Mouse (Mus musculus) midbrain, embryonic 11.5 days (tissue): ENCODE measurements at regions not wholly inside any gene's neighbourhood (a gene's known extent, or its start where the extent isn't known, plus 50 kb on each side); places are given as distances from the start of the nearest gene placed in this dataset.

Experiments
- ATAC-seq: fragments of 200-750 bp; cut with Nextera tagmentation; 2 replicates; pipeline ENCODE4 v1.8.0; 2017; ENCODE audit warnings: moderate TSS enrichment, moderate library complexity; ENCODE audit not compliant: low FRiP score
- DNase-seq: peaks from one replicate; pipeline ENCODE4 v3.0.0; 2015; ENCODE audit warnings: low spot score; ENCODE audit errors: missing footprints
- H3K27ac ChIP-seq: fragments of 300-500 bp; sonication (generic); 2 replicates; pipeline ENCODE4 v1.5.1; 2014; ENCODE audit warnings: low read depth, low read length
- H3K27me3 ChIP-seq: fragments of 300-500 bp; sonication (generic); 2 replicates; pipeline ENCODE4 v1.6.1; 2014; ENCODE audit warnings: mild to moderate bottlenecking, low read length, moderate library complexity, mixed read lengths; ENCODE audit not compliant: control insufficient read depth, insufficient read depth
- H3K36me3 ChIP-seq: fragments of 300-500 bp; sonication (generic); 2 replicates; pipeline ENCODE4 v1.6.1; 2014; ENCODE audit warnings: mild to moderate bottlenecking, low read length, moderate library complexity, mixed read lengths; ENCODE audit not compliant: control insufficient read depth, insufficient read depth
- H3K4me1 ChIP-seq: fragments of 300-500 bp; sonication (generic); 2 replicates; pipeline ENCODE4 v1.6.1; 2014; ENCODE audit warnings: low read length; ENCODE audit not compliant: control insufficient read depth, insufficient read depth
- H3K4me2 ChIP-seq: fragments of 300-500 bp; sonication (generic); 2 replicates; pipeline ENCODE4 v1.6.1; 2014; ENCODE audit warnings: mild to moderate bottlenecking, moderate library complexity
- H3K4me3 ChIP-seq: fragments of 300-500 bp; sonication (generic); 2 replicates; pipeline ENCODE4 v1.5.1; 2014; ENCODE audit warnings: low read depth, low read length
- H3K9ac ChIP-seq: fragments of 300-500 bp; sonication (generic); 2 replicates; pipeline ENCODE4 v1.6.1; 2014; ENCODE audit warnings: low read length
- H3K9me3 ChIP-seq: fragments of 300-500 bp; sonication (generic); 2 replicates; pipeline ENCODE4 v1.6.1; 2016; ENCODE audit warnings: low read length; ENCODE audit not compliant: control insufficient read depth
- WGBS: fragments of 180-500 bp; shearing (Covaris S2); extraction: QIAGEN DNeasy Blood & Tissue Kit; methylation state at CpG from one replicate; pipeline ENCODE4 v1.1.7; 2014; 5-methylcytosine and 5-hydroxymethylcytosine counted together

- WGBS, result 92% methylated on average over 1 of the region's 1 CpGs
- Histone ChIP-seq H3K27ac (no peak overlapping the region), H3K9me3 (no peaks in the 10 kb centered on the region), H3K27me3 (no peaks in the 10 kb centered on the region), H3K36me3 (no peaks in the 10 kb centered on the region), H3K4me2 (no peak overlapping the region), H3K9ac (no peak overlapping the region), H3K4me3 (no peak overlapping the region), H3K4me1 (no peaks in the 10 kb centered on the region)
- DNase-seq (no peak), ATAC-seq (no peak)
These were observed 202.1 kb upstream of the Tpm3-rs7 start for GRCm38 (mm10) chr14:113112320-113112719.

DNA sequence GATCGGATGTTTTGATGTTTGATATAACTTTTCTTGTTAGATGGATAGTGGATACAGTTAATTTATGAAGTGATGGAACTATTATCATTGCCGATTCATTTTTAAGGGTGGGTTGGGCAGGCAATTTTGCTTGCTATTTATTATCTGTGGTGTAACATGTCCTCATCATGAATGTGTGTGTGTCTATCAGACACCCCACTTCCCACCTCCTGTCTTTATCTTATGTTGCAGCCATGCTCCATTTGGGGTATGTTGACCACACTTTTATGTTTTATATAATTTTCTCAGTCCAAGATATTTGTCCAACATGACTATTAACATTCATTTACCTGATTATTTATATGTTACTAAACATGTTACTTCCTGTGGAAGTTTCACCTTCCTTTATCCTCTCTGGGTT, 175.6 kb upstream of the Tpm3-rs7 start:
- DNase-seq (no peak), ATAC-seq (no peak)
- 86% methylated on average over 2 of the region's 2 CpGs for WGBS
- Histone ChIP-seq H3K9ac (no peak overlapping the region), H3K27ac (no peak overlapping the region), H3K4me3 (no peak overlapping the region), H3K4me1 (no peaks in the 10 kb centered on the region), H3K9me3 (no peaks in the 10 kb centered on the region), H3K36me3 (no peaks in the 10 kb centered on the region), H3K4me2 (no peak overlapping the region), H3K27me3 (no peaks in the 10 kb centered on the region)

GRCm38 (mm10) chr14:113168584-113168983, 145.8 kb upstream of the Tpm3-rs7 start:
- Histone ChIP-seq H3K9ac (no peak overlapping the region), H3K4me1 (no peaks in the 10 kb centered on the region), H3K36me3 (no peaks in the 10 kb centered on the region), H3K27ac (no peak overlapping the region), H3K27me3 (no peaks in the 10 kb centered on the region), H3K9me3 (no peaks in the 10 kb centered on the region), H3K4me2 (no peak overlapping the region), H3K4me3 (no peak overlapping the region)
- 81% methylated on average over 2 of the region's 2 CpGs for WGBS
- DNase-seq (no peak), ATAC-seq (no peak)

- 16% methylated on average over 16 of the region's 16 CpGs for WGBS
- Histone ChIP-seq H3K9ac (no peak overlapping the region), H3K4me1 (no peaks in the 10 kb centered on the region), H3K9me3 (no peaks in the 10 kb centered on the region), H3K27ac (no peak overlapping the region), H3K4me2 (peak overlapping the region; percentile 22; the same call in 1 of the 2 replicates), H3K36me3 (no peaks in the 10 kb centered on the region), H3K4me3 (no peak overlapping the region), H3K27me3 (no peaks in the 10 kb centered on the region)
- DNase-seq (peak; percentile 89), ATAC-seq (peak; percentile 75)
These were observed 131.9 kb upstream of the Tpm3-rs7 start for GRCm38 (mm10) chr14:113182345-113182997.

GRCm38 (mm10) chr14:113211968-113212367, 102.4 kb upstream of the Tpm3-rs7 start:
- Histone ChIP-seq H3K4me2 (no peak overlapping the region), H3K9me3 (no peaks in the 10 kb centered on the region), H3K4me3 (no peak overlapping the region), H3K27me3 (no peaks in the 10 kb centered on the region), H3K9ac (no peak overlapping the region), H3K4me1 (no peaks in the 10 kb centered on the region), H3K36me3 (no peaks in the 10 kb centered on the region), H3K27ac (no peak overlapping the region)
- no peak for ATAC-seq
- WGBS, result 86% methylated on average over 5 of the region's 5 CpGs
- no peak for DNase-seq
